Mouse (Mus musculus) spleen, adult 2 months (tissue): ENCODE measurements at regions not wholly inside any gene's neighbourhood (a gene's known extent, or its start where the extent isn't known, plus 50 kb on each side); places are given as distances from the start of the nearest gene placed in this dataset.

Source experiments
- CTCF ChIP-seq: fragments of 200-500 bp; IDR thresholded peaks from 2 replicates; pipeline ENCODE4 v1.5.1; 2011; ENCODE audit warnings: mild to moderate bottlenecking, inconsistent platforms; ENCODE audit not compliant: insufficient read depth, insufficient read length, insufficient replicate concordance; ENCODE audit errors: extremely low read depth
- POLR2A ChIP-seq: fragments of 200-500 bp; IDR thresholded peaks from 2 replicates; pipeline ENCODE4 v1.6.1; 2011; ENCODE audit warnings: low read depth, low read length, inconsistent platforms

- TF ChIP-seq CTCF (no peak), POLR2A (no peak)
Observed at GRCm38 (mm10) chr4:106096130-106096529, 219.9 kb upstream of the Usp24 start.
